Mouse (Mus musculus) skeletal muscle tissue, adult 2 months (tissue): ENCODE results near the gene Gatc.
"Not testable (repeated sequence)": the region's sequence is repeated elsewhere in the genome, so short reads cannot be mapped to it uniquely, and the experiment has no call there.

Experiments used
- DNase-seq: peaks from one replicate; pipeline ENCODE4 v3.0.0-alpha.2; 2012; ENCODE audit warnings: low read depth, low spot score

Gatc gene

DNA sequence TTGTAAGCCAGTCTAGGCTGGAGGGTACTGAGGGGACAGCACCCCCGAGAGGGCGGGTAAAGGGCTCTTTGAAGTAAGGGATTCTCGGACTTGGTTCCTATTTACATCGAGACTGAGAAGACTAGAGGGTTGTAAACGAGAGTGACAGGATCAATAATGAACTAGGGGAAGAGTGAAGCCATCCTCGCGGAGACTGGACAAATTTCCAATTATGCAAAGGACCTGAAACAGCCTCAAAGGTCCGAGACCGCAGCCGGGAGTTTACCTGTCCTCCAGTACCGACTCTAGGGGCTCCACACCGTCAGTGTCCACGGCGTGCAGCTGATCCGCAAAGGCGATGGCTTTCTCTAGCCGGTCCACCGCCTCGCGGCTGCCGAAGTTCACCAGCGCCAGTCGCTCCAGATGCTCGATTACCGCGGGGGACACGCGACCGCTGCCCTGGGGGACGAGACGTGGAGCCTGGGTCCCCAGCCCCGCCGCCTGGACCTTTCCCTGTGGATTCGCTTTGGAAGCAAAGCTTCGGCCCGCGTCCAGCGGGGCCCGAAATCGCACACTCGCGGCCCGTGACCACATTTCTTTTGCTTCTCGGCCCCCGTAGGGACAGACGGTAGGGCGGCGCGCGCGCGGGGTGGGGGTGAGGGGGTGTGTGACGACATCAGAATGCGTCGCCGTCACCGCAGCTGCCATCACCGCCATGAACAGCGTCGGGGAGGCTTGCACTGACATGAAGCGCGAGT, at the start of gene Gatc, which contains the start of gene Triap1:
Gatc (minus strand) TSS at position 602 of the 737 bp plus-strand sequence.
Triap1 (plus strand) TSS at position 649 of the 737 bp plus-strand sequence.
- peak; percentile 83 for DNase-seq

DNA sequence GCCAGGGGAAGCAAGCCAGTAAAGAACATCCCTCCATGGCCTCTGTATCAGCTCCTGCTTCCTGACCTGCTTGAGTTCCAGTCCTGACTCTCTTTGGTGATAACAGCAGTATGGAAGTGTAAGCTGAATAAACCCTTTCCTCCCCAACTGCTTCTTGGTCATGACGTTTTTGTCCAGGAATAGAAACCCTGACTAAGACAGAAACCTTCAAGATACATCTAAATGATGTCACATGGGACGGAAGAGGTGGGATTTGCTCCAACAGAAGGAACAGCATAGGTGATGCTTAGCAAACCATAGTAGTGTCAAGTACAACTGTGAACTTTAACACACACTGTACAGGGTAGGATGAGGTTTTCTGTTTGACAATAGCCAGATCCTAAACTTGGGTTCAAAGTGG, 37.9 kb upstream of the Gatc start:
- DNase-seq: not testable (repeated sequence)

DNA sequence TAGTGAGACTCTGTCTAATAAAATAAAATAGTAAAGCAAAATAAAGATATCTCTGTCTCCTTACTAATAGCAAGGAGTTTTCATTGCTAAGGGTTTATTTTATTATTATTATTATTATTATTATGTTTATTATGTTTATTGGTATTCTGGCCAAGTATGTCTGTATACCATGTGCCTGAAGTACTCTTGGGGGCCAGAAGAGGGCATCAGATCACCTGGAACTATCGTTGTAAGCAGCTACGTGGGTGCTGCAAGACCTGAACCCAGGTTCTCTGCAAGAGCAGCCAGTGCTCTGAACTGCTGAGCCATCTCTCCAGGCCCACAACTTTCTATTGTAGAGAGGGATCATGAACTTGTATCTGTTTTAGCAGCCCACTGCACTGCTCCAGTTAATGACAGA, 34.5 kb upstream of the Gatc start:
- DNase-seq: no peak

DNA sequence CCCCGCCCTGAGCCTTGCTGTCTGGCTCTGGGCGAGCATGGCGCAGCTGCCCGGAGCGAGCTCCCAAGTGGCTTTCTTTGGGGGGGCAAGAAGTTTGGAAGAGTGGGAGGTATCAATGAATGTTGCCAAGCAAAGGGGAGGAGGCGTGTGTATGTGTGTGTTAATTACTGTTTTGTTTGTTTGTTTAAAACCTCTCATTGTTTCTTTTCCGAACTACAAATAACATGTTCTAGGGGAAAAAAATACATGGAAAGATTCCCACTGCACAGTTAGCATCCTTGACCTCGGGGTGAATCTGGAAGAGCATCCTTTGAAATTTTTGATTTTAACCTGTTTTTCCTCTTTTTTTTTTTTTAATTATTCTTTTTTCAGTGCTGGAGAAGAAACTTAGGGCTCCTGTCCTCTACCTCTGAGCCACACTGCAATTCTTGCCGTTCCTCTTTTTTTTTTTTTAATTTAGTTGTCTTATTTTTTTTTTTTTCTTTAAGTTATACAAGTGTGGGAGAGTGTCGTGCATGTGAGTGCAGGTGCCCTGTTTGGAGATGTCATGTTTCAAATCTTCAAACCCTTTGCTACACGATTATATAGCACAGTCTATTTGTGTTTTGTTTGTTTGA, 33.3 kb upstream of the Gatc start:
- no peak for DNase-seq

DNA sequence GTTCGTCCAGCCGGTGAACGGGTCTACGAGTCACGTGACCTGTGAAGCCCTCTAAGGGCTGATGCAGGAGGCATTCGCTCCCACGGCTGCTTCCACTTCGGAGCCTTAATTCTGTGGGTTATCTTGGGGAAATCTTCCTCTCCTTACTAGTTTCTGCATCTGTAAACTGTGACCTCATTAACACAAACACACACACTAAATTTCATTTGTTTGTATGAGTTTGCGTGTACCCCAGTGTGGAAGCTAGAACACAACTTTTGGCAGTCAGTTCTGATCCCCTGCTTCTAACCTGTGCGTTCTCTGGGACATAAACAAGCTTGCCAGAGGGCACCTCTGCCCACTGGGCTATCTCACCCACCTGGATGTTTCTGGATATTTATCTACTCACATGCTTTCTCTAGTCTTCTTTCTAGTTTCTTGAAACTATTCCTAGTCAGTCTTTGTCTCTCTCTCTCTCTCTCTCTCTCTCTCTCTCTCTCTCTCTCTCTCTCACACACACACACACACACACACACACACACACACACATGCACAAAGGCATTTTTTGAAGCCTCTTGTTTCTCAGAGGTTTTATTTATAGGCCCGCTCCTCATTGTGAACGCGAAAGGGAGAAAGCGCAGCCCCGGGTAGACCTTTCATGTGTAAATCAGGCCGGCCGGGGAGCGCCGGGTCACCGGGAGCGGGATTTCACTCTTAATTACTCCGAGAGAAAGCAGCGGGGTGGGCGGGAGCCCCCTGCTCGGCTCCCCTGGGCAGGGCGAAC, 32.6 kb upstream of the Gatc start:
- no peak for DNase-seq

DNA sequence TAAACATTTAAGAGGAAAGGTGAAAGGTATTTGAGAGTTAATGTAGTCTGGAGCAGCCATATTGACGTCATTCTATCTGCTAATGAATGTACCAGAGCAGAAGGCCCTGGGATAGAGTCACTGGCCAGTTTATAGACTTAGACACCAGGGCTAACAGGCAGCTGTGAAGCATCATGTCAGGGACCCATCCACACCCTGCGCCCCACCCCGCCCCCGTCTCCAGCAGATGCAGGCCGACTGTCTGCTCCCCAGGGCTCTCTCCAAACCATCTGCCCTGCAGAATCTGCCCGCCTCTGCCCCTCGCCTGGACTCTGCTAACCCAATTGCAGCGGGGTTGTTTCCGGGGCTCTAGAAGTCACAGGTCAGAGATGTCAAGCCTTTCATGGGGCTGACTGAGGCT, 30.8 kb upstream of the Gatc start:
- no peak for DNase-seq

DNA sequence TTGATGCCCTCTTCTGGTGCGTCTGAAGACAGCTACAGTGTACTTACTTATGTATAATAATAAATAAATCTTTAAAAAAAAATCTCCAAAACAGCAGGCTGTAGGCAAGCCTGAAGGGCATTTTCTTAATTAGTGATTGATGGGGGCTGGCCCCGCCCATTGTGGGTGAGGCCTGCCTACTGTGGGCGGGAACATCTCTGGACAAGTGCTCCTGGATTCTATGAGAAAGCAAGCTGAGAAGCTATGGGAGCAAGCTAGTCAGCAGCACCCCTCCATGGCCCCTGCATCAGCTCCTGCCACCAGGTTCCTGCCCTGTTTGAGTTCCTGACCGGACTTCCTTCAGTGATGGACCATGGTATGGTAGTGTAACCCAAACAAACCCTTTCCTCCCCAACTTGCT, 23.8 kb upstream of the Gatc start:
- DNase-seq: no peak

DNA sequence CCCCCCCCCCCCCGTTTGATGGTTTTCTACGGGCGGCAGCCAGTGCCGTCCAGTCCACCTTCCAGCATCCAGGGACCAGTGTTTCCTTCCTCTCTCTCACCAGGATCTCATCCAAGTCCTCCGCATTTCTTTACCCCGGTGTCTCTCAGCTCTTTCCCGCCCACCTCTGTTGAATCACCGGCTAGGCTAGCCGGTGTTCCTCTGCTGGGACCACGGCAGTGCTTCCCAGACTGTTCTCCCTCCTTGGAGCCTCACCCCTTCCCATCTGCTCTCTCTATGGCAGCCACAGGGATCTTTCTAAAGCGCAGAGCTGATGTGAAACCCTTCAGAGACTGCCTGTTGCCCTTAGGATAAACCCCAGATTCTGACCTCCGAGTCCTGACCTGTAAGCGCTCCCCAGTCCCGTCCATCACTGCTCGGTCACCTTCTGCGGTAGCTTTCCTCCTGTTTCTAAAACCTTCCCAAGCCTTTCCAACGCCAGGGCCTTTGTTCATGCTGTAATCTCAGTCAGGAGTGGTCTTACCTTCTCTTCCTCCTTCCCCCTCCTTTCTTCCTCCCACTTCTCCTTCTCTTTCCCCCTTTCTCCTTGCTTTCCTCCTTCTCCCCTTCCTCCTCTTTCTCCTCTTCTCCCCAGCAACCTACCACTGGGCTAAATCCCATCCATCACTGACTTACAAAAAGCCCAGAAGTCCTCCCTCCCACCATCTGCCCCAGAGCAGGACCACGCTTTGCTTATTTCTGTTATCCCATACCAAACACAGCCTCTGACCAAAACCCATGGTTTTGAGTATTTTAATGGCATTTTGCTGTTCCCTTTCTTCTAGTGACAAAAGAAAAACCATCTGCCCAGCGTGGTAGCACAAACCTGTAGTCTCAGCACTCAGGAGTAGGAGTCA, 22.1 kb upstream of the Gatc start:
- no peak for DNase-seq

DNA sequence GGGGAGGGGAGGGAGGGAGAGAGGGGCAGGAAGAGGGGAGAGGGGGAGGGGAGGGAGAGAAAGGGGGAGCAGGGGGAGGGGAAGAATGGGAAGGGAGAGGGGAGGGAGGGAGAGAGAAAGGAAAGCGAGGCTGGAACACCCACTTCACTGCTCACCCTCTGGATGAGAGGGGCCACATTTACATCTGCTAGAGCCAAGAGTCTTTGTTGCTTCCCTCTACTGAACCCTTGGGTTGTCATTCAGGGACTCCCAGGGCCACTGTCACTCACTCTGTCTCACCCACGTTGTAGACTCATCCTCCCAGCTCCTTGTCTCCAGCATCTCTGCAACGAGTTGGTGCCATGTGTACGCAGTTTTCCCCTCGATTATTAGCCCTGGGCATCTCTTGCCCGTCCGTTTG, 21.2 kb upstream of the Gatc start:
- DNase-seq: no peak

DNA sequence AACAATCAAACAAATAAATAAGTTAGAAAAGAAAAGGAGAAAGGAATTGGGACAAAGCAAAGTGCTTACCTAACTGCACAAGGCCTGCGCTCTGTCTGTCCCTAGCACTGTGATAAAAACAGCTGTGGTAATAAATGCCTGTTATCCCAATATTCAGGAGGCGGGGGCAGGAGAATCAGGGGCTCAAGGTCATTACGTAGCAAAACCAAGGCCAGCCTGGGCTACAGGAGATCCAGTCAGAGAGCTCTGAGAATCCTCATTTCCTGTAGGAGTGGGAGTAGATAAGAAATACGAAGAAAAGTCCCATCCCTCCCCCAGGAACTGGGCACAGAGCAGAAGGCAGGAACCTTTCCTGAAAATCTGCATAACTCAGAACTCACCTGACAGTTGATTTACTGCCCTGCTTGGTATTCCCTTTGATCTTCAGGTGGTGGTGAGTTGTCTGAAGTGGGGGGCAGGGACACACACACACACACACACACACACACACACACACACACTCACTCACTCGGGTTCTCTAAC, 18.9 kb upstream of the Gatc start:
- DNase-seq: no peak

DNA sequence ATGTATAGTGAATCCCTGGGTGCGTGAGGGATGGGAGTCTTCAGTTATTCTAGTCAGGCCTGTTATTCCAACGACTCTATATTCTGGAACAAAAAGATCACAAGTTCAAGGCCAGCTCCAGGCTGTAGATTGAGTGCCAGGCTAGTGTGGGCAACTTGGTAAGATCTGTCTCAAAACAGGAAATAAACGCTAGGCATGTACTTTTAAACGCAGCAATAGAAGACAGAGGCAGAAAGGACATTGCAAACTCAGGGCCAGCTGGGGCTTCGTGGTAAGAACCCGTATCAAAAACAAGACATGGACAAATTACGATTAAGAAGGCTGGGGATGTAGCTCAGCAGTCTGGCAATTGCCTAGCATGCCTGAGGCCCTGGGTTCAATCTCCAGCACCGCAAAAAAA, 18.5 kb upstream of the Gatc start:
- no peak for DNase-seq

DNA sequence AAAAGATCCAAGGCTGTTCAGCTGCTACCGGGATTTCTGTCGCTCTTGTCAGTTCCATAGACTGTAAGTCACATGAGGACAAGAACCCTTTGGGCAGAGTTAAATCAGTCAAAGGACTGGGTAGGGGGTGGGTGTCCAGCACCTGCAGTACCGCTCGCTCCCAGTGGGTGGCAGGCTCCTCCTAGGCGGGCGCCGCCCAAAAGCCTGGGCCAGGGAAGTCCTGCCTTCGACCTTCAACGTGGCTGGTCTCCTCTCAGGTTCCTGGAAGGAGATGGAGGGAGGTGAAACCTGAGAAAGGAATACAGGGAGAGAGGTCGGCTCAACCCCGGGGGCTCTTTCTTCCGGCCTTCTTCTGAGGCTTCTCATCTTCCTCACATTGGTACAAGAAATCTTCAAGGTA, 17.9 kb upstream of the Gatc start:
- DNase-seq: peak; percentile 65

DNA sequence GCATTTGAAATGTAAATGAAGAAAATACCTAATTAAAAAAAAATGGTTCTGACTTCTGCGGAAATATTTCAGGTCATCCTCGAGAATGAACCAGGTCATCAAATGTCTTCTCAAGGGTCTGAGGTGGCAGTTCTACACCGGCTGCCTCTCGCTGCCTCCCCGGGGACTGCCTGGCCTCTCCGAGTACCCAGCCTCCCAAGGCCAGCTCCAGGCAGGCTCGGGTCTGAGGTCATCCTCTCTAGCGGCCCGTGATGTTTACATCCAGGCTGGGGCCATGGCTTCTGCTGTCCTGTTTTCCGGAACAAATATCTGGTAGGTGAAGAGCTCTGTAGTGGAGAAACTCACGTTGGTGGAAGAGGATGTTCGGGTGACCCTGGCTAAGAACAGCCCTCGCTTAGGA, 14.1 kb upstream of the Gatc start:
- DNase-seq: no peak

DNA sequence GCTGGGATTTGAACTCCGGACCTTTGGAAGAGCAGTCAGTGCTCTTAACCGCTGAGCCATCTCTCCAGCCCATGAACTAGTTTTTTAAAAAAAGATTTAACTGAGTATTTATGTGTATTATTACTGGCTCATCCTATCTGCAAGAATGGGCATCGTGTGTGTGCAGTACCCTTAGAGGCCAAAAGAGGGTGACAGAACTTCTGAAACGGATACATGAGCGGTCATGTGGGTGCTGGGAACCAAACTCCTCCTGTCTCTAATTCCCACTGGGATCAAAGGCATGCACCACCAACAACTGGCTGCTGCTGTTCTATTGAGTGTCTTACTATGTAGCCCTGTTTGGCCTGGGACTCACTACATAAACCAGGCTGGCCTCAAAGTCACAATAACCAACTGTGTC, 10.4 kb upstream of the Gatc start:
- no peak for DNase-seq

DNA sequence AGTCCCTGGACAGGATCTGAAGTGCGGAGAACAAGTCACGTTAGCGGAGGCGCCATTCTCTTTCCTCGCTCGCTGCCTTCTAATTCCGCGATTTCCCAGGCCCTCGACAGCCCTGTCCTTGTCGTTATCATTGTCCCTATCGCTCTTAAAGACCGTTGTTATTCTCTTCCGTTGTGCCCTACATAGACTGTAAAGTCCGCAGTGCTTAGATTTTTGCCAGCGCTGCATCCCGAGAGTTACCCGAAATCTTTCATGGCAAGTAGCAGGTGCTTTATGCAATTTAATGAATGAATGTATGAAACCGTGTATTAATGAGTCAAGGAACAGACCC, 8.2 kb upstream of the Gatc start:
- no peak for DNase-seq

DNA sequence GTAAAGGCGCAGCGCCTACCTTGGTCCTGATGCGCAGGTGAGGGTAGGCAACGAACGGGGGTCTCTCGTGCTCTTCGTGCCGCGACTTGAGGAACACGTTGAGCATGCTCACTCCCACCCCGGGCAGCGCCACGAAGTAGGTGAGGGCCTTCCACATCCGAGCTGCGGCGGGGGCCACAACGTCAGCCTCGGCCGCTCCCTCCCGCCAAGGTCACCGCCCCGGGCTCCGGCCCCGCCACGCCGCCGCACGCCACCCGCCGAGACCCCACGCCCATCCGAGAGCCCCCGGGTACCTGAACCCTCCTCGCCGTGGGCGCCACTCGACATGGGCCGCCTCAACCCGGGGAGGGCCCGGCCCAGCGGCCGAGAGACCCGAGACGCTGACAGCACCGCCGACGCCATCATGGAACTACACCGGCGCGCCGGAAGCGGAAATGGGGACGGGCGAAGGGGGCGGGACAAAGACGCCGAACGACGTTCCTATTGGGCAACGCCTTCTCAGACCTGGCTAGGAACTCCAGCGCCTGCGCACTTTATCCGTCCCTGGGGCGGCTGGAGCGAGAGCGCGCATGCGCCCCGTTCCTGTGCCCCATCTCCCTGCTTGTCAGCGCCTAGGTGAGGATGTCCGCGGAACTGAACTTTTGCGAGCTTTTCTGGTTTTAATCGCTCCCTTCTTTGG, 7.7 kb upstream of the Gatc start, which contains the start of gene Cox6a1:
Cox6a1 (minus strand) TSS at position 436 of the 679 bp plus-strand sequence.
- peak; percentile 99 for DNase-seq

DNA sequence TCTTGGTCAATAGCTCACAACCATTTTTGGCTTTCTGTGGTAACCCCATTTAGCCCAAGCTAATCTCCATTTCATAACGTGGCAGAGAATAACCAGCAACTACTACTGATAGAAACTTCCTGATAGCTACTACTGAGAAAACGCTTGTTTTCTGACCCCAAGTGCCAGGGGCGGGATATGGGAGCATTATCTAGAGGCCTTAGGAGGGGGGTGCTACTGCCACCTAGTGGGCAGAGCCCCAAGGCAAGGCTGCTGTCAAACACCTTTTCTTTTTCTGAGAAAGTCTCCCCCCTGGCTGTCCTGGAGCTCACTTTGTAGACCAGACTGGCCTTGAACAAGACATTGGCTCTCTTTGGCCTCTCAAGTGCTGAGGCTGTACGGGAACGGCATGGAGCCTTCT, 6.6 kb upstream of the Gatc start:
- DNase-seq: peak; percentile 67

DNA sequence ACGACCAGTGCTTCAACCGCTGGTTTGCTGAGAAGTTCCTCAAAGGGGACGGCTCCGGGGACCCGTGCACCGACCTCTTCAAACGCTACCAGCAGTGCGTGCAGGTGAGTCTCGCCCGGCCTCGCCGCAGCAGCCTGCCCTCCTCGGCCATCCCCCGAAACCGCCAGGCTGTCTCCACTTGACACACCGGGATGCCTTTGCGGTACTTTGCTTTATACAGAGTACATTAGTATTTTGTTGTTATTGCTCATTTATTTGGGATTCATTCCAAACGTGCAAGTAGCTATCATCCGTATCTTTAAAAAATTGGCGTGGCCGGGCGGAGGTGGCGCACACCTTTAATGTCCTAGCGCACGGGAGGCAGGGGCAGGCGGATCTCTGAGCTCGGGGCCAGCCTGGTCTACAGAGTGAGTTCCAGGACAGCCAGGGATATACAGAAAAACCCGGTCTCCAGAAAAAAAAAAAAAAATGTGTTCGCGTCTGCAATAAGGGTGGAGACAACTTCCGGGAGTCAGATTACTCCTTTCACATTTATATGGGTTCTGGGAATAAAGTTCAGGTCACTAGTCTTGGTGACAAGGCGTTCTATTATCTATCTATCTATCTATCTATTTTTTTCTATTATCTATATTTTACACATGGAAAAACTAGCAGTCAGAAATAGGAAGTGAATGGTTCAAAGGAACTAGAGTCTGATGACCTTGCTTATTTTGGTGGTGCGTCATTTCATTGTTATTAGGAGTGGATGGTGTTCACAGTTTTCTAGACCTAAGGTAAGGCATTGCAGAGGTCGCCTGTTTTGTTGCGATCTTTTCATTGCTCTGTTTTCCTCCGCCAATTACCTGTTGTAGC, 562 bp upstream of the Gatc start:
- no peak for DNase-seq

DNA sequence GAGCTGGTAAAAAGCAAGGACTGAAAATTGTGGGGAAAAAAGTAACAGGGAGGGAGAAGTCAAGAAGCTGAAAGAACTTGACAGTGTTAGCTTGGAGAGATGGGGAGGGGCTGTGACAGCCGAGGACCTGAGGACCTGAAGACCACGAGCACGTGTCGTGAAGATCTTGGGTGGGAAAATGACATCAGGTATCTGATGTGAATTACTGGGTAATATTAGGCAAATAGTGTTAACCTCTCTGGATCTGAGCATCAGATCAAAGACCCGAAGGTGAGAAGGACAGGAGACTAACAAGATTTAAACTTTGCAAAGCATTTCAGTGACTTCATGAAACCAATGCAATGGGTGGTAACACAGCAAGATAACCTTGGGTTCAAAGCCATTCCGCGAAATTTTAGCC, 971 bp downstream of the Gatc start:
- no peak for DNase-seq

DNA sequence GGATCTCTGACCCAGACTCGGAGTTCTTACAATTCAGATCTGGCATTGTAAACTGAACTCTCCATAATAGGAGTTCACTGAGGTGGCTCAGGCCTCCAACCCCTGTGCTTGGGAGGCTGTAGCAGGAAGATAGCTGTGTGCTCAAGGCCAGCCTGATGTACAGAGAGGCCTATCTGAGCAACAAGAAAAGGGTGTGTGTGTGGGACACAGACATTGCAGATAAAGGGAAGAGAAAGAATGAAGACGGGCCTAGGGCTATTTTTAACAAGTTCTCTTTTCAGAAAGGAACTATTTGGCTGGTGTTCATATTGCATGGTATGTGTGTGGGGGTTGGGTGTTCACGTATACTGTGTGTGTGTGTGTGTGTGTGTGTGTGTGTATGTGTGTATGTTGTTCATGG, 7.4 kb downstream of the Gatc start:
- DNase-seq: no peak
